Mouse (Mus musculus) cerebellum, adult 11-12 months (tissue): ENCODE measurements at regions not wholly inside any gene's neighbourhood (a gene's known extent, or its start where the extent isn't known, plus 50 kb on each side); places are given as distances from the start of the nearest gene placed in this dataset.

ENCODE experiments used
- DNase-seq: peaks from one replicate; pipeline ENCODE4 v3.0.0; 2022

DNA sequence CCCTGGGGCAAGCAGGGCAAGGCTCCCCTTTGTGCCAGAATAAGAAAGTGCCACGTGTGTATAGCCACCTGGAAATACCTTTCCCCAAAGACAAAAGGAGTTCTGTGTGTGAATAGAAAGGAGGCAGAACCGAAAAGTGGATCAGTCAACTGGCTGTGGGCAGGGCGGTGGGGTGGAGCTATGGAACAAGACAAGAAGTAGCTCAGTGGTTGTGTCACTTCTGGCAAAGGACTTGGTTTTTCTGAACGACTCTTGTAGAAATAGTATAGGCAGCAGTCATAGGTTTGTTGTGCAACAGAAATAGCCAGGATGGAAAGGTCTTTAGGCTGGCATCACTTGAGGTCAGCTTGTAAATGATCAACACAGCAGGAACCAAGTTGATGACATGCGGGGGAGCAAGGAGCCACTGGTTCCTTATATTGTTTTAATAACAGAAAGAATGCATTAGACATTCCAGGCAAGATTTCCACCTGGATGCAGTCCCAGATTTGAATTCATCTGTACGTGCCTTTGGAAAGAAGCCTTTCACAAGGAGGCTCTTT is 308.6 kb downstream of the Foxo1 start:
- no peak for DNase-seq

DNA sequence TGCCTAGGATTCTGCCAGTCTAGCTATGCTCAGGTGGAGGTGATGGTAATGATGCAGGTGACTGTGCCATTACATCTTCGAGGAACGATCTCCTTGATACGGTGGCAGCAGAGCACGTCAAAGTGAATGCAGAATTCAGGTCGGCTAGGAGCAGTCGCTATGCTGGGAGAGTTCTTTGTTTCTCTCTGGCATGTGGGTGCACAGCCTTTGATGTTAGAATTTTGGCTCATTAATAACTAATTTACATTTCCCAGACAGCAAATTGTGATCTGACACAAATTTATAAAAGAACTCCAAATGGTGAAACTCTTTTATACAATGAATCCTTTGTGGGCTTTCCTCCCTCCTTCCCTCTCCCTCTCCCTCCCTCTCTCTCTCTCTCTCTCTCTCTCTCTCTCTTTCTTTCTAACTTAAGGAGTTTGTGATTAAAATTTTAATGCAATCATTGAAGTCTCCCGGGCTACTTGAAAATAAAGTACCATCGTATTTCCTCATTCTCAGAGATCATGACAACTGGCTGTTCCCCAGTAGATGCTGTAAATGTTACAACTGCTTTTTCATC is 307.2 kb downstream of the Foxo1 start:
- DNase-seq, result no peak

DNA sequence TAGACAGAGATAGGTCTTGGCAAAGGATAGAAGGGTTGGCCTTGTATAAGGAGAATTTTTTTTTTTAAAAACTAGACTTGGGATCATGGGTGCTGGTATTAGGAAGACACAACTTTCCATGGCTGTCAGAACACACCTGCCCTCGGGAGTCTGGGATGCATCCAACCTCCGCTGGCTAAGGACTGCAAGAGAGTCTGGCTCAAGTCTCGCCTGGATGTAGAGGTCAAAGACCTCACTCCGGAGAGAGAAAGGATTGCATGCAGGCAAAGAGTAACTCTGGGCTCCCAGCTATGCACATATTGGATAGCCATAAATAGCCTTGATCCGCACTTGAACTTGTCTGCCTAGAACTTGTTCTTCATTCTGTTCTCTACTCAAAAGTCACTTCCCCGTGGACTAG is 306.2 kb downstream of the Foxo1 start:
- DNase-seq, result no peak

DNA sequence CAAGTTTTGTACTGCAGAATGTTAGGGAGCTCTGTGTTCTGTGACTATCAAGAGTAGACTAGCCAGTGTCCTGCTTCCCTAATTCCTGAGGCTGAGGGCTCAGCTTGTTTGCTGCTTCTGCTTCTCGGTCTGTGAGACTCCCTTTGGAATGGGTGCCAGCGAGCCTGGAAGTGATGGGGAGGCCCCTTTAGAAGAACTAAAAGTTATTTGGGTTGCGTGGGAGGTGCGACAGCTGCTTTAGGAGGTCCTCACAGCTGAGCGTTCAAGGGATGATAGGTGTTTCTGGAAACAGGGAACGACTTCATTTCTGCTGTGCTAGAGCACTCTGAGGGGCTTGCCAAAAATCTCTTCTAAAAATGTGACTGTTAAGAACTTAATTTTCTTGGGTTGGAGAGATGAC is 305.7 kb downstream of the Foxo1 start:
- no peak for DNase-seq

DNA sequence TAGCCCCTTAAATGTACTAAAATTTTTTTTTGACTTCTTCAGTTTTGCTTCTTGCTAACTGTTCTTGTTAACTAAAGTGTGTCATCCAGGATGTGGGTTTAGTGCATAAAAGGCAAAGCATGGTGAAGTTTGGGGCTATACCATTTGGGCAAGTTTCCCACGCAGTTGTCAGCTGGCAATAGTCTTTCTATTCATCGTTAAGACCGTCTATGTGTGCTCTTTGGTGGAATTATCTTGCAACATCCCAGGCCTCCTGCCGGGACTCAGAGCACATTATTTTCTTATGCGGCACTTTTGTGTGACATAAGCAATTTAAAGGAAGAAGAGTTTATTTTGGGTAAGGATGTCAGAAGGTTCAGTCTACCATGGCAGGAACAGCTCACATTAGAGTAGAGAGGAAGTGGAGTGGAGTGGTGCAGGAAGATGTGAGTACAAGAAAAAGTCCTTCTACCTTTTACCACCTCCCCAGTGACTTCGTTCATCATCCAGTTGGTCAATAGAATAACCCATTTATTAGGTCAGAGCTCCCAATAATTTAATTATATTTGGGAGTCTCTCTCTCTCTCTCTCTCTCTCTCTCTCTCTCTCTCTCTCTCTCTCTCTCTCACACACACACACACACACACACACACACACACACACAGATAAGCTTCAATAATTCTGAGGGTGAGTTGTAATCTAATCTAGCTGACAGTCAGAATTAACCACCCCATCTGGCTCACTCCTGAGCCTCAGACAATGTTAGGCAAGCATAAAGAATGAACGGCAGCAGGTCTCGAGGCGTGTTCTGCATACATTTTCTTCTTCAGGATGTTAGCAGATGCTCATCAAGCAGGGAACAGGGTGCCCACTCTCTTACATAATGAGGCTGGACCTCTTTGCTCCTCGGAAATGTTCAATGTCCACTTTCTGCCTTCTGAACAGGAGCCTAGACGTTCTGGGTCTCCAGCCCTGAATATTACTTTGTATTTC is 304.7 kb downstream of the Foxo1 start:
- no peak for DNase-seq

DNA sequence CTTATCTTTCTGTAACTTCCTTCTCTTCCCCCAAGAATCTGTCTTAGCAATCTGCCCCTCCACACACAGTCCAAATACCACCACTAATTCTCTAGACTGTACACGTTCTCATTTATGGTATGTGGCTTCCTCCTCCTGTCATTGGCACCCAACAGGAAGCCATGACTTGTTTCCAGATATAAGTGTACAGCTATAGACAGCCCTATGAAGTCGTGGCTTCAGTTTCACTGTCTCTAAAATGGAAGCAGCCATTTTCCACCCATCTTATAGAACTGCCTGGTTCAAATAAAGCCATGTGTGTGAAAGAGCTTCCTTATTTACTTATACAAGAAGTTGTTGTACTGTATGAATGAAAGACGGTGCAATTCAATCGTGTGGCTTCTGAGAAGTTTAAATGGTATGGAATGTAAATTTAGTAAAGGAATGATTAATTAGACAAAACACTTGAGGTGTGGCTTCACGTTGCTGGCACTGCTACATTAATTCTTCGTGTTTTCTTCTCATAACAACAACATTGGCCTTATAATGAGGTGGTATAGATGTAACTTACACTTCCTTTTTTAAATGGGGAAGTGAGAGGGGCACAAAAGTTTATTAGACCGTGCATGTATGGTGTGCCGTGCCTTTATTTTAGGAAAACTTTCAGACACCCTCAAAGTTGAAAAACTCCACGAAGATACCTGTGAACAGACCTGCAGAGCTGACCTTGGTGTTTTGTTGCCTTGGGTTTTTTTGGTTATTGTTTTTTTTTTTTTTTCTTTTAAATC is 299.7 kb downstream of the Foxo1 start:
- DNase-seq, result no peak

DNA sequence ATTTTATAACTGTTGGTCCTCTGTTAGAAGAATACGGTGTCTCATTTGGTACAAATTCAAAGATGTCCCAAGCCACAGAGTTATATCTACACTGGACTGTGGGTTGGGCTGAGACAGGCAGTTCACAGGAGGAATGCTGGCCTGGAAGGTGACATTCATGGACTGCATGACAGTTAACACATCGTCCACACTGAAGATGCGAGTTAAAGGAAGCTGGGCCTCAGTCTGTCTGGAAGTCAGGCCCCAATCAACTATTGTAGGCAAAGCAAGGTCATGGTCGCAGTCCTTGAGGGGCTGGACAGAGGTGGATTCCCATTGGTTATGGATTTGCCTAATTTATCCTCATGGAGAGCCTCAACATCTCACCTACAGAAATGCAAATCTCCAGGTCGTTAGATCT is 295.5 kb downstream of the Foxo1 start:
- DNase-seq, result no peak

DNA sequence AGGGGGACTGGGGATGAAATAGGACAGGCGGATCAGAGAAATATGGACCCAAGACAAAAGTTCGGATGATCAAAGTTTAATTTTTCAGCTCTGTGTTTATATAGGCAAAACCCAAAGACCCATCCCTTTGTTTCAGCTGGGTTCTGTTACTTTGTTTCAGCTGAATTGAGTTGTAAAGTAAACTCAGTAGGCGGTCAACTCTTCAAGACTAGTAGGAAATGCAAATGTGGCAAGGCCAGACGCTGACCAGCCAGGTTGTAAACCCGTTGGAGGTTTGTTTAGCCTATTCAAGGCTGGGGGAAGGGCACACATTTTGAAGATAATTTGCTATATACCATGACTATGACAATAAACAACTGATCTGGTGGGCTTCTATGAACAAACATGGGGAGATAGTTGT is 294.7 kb downstream of the Foxo1 start:
- DNase-seq, result no peak

DNA sequence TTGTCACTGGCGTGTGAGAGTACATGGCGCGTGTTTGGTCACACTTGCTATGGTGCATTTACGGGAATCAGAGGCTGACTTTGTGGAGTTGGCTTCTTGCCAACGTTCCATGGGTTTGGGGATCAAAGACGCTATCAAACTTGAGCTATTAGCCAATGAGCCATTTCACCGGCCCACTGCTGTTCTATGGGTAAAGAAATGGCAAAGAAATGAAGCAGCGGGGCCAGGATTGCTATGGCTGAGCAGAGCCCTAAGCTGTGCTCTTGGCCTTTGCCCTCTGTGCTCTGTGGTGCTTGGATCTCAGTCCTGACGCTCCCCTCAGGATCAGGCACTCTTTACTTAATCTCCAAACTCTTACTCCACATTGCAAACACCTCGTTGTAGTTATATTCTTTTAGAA is 291.3 kb downstream of the Foxo1 start:
- no peak for DNase-seq

DNA sequence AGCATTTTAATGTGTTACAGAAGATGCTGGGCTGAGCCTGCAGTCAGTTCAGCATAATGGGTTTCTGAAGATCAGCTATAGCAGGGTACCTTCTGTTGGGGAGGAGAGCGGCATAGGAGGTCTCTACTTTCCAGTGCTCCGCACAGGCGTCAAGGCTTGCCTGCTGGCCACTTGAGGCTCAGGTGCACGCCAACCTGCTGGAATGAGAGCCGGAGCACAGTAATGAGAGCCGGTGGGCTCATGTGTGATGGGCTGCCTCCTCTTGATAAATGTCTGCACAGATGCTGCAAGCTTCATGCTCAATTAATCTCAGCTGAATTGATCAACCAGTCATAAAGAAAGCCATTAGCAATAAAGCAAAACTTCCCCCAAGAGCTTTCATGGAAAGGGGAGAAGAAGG is 290.6 kb downstream of the Foxo1 start:
- no peak for DNase-seq

DNA sequence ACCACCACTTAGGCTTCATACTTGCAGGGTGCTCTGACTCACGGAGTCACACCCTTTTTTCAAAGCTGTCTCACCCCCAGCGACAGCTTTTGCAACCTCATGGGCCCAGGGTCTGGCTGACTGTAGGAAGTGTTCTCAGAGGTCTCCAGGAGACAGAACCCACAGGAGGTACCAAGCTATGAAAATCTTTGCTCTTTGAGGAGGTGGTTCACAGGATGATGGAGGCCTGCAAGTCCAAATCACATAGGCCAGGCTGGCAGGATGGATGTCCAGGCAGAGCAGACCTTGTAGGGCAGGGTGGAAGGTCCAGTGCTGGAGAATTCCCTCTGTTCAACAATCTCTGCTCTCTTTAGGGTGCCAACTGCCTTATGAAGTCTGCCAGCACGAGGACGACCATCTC is 289.2 kb downstream of the Foxo1 start:
- no peak for DNase-seq

DNA sequence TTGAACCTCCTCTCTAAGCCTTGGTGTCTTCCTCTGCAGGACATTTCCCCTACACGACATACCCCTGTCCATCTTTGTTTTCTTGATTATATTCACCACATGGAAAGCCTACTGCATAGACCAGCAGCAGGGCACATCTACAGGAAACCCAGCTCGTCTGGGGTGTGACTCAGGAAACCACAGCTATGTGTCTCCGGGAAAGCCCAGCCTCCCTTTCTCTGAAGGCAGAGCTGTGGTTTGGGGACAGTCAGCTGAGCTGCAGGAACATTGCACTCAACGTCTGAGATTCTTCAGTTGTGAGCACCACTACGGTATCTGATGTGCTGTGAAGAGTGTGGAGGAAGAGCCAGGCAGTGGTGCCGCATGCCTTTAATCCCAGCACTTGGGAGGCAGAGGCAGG is 286.9 kb downstream of the Foxo1 start:
- DNase-seq, result no peak

DNA sequence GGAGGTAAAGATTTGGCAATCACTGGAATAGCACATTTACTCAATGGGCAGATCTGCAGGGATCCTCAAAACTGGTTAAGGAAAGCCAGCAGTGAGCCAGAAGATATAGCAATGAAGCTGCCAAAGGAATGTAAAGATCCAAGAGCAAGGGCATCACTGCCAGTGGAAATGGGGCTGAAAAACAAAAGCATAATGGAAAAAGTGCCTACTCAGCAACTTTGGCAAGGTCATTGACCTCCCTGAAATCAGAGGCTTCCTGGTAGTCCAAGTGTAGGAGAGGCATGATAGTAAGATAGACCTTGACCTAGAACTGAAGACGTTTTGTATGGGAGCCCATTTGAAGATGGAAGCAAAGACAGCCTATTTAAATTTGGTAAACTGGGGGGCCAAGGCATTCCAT is 286.4 kb downstream of the Foxo1 start:
- no peak for DNase-seq

DNA sequence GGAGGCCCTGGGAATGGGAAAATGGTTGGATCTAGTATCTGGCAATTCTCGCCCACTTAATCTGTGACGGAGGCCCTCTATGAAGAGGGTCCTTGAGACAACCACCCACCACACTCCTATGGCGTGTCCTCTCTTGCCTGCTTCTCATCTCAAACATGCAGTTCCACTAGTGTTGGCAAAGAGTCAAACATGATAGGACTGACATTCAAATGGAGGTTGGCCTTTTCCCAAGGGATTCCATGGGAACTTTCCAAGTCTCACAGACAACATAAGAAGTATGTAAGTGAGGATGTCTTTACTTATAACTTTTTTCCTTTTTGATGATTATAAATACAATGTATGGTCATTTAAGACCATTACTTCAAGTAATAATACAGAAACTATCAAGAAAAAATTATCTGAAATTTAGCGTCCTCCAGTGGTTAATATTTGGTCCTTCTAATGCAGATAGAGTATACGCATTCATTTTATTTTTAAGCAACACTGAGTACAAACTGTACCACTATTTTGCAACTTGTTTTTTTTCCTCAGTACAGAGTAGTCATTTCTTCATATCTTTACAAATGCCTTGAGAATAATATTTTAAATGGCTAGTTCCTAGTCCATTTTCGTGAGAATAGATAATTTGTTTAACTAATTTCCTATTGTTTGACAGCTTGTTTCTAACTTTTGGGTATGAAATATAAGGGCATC is 280.2 kb downstream of the Foxo1 start:
- DNase-seq, result no peak

DNA sequence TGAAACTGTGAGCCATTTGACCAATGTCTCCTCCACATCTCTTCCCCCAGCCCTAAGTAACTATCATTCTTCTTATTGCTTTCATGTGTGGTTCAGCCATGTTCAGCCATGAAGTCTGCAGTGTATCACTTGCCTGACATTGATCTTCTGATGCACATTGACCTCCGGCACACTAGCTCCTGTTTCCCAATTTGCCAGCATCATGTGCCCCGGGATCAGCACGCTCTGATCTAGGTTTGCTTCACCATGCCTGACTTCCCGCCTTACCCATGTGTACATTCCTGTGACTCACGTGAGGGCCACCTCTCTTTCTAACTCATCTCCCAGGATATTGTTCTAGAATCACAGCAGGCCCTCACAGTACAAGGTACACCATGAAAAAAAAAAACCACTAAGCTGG is 277.9 kb downstream of the Foxo1 start:
- no peak for DNase-seq

DNA sequence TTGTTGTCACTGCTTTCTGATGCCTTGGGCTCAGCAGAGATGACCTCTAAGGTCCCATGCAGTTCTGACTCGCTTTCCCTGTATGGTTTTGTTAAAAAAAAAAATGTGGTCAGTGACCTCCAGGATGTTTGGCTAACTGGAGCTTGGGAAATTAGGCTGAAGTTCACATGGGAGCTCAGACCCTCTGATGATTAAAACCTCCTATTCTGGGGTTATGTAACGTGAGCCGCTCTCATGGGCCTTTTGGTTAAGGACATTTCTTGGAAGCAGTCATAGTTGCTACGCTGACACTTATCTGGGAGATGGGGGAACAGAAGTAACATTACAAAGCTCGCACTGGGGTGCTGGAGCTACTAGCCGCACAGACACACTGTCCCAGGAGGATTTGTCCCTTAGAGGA is 274.9 kb downstream of the Foxo1 start:
- no peak for DNase-seq

DNA sequence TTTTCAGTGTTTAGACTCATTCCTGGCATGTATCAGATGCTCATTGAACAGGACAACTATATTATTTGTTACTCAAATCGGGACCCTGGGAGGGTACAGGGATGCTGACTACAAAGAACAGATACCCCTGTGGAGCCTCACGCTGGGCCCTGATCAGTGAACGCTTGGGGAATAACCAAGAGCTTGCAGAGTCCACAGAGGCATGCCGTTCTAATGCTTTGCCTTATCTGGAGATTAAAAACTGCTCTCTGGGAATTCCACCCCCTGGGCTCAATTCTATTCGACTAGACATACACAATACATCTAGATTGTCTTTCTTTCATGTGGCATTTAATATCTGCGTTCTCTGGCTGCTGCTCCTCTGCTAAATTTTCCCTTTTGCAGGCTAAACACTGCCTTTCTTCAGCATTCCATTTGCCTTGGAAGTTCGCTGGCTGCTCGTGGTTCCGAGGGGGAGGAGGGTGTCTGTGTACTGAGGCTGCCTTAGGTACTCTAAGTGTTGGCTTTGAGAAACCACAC is 272.8 kb downstream of the Foxo1 start:
- no peak for DNase-seq

DNA sequence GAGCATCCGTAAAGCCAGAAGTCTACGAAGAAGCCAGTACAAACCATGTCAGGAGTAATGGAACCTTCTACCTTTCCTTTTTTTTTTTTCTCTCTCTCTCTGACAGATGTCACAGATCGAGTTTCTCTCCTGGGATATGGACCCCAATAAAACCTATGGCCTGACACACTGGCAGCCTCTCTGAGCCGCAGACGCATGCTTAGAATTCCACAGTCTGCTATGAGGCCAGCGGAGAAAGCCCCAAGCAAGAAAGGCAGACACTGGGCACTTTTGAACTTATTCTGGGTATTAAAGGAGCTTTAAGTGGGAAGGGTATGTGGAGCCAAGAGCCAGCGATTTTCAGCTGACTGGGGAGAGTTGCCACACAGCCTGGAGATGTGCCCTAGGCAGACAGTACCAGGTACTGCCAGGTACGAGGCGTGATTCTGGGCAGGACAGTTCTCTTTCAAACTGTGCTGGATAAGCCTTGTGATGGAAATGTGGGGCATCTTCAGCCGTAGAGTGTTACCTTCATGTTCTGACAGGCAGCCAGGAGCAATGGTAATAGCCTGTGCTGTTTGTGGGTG is 271.8 kb downstream of the Foxo1 start:
- no peak for DNase-seq

DNA sequence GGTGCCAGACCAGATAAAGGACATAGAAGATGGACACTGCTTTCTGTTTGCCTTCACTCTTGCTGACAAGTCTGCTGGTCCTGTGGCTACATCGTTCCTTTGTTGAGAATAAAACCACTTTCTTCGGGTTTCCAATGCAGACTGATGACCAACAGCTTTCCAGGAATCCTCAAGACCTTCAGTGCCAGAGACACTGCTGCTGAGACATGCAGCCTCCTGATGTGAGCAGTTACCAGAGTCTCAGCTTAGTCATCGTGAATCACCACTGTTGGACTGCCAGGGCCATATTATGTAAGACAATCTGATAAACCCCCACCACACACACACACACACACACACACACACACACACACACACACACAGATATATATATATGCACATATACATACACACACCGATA is 270.2 kb downstream of the Foxo1 start:
- no peak for DNase-seq

DNA sequence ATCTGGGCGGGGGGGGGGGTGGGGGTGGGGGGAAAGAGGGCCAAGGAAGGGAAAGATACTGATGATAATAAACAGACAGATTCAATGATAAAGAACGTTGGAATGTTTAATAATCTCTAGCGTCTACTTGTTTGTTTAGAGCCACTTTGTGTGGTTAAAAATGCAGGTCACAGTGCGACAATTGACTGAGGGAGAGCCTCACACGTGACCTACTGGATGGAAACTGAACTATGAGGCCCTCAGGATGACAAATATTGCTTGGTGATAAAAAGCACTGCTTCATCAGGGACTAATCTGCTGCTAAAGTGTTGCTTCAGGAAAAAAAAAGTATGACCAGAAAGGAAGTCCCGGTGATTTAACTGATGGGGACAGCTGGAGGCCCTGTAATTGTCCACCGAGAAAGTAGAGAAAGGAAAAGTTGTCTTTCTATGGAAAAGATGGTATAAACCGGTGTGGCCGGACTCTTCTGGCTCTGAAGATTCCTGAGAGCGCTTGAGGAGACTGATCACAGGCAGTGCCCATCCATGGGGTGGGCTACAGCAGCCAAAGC is 269.3 kb downstream of the Foxo1 start:
- no peak for DNase-seq

DNA sequence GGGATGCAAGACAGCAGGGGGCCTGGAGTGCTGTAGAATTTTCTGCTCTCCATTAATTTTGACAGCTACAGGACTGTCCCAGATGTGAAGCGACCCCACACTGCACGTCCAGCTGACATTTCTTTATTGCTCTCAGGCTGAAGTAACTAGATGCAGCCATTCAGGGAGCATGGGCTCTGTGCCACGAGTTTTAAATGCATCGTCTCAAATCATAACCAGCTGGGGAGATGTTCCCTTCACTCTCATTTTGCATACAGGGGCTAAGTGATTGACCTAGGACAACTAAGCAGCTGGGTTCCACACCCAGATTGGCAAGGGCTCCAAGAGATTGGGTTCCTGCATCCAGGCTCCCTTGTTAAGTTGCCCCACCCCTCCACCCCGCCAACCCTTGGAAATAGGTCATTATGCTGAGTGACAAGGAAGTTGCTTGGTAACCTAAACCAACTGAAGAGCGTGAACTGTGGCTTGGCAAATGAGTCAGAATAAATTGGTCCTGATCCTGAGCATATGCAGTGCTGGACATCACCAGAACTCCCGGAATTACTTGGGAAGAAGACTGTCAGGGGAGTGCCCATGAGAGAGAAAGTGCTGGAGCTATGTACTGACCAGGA is 267.4 kb downstream of the Foxo1 start:
- no peak for DNase-seq

DNA sequence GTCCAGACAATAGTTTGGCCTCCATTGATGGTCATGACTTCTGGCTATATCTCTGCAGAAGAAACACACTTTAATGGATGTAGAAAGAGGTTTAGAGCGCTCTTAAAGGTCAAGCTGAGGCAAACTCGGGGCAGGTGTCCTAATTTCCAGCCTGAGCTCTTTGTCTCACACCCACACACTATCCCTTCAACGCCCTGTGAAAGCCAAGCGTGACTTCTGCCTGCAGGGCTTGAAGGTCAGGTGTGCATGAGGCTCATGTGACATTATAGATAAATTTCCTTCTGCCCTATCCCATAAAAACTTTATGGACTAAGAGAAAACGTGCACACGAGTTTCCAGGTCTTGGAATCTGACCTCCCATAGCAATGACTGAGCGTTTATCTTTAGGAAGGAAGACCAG is 266.0 kb downstream of the Foxo1 start:
- DNase-seq, result no peak
